Mouse (Mus musculus): Measurements from ENCODE around the gene Pex11g. TPM values are rescaled to one million over a fixed set of nuclear protein-coding genes. Genes with fewer than 3 reads are reported as not detected.
A peak's percentile ranks its signal among the peaks of the same experiment; 100 is the strongest.

Gene Pex11g
- polyA plus RNA-seq, 1 experiment from 2014 or later, result 3.7 TPM

- H3K36me3 ChIP-seq, result peaks cover 25% of the 10 kb centered on the region
- no peak for ATAC-seq (ENCODE audit: low FRiP score)
- no peak overlapping the region for H3K27ac ChIP-seq
- no peak overlapping the region for H3K4me3 ChIP-seq
- WGBS, result 88% methylated on average over 3 of the region's 3 CpGs
- H3K9ac ChIP-seq, result no peak overlapping the region
- H3K4me1 ChIP-seq, result no peaks in the 10 kb centered on the region
- H3K9me3 ChIP-seq (replicated peaks), result no peaks in the 10 kb centered on the region
- H3K27me3 ChIP-seq, result no peaks in the 10 kb centered on the region
- no peak overlapping the region for H3K4me2 ChIP-seq (replicated peaks)
Measured at GRCm38 (mm10) chr8:3426211-3426610, 41.3 kb downstream of the Pex11g start.

GRCm38 (mm10) chr8:3425217-3425616 is 42.3 kb downstream of the Pex11g start:
- Histone ChIP-seq H3K27ac (no peak overlapping the region), H3K27me3 (no peaks in the 10 kb centered on the region), H3K9me3 (replicated peaks) (no peaks in the 10 kb centered on the region), H3K4me1 (no peaks in the 10 kb centered on the region), H3K4me2 (replicated peaks) (no peak overlapping the region), H3K4me3 (no peak overlapping the region), H3K9ac (no peak overlapping the region), H3K36me3 (peaks cover 18% of the 10 kb centered on the region)
- 93% methylated on average over 5 of the region's 5 CpGs for WGBS
- ATAC-seq (ENCODE audit: low FRiP score), result no peak

- no peak for ATAC-seq (ENCODE audit: low FRiP score)
- 89% methylated on average over 5 of the region's 5 CpGs for WGBS
- no peak overlapping the region for H3K9ac ChIP-seq
Measured at GRCm38 (mm10) chr8:3421507-3421906, 46.0 kb downstream of the Pex11g start.

GRCm38 (mm10) chr8:3420105-3420706 is 47.3 kb downstream of the Pex11g start:
- Histone ChIP-seq H3K9me3 (replicated peaks) (no peaks in the 10 kb centered on the region), H3K27ac (no peak overlapping the region), H3K36me3 (no peaks in the 10 kb centered on the region), H3K27me3 (no peaks in the 10 kb centered on the region), H3K4me1 (peaks cover 30% of the 10 kb centered on the region), H3K9ac (no peak overlapping the region), H3K4me3 (no peak overlapping the region), H3K4me2 (replicated peaks) (no peak overlapping the region)
- ATAC-seq (ENCODE audit: low FRiP score), result no peak
- WGBS, result 77% methylated on average over 10 of the region's 10 CpGs

More at GRCm38 (mm10) chr8:3421507-3421906, 46.0 kb downstream of the Pex11g start:
- Histone ChIP-seq H3K4me1 (peaks cover 18% of the 10 kb centered on the region), H3K9me3 (replicated peaks) (no peaks in the 10 kb centered on the region), H3K27ac (no peak overlapping the region), H3K4me3 (no peak overlapping the region), H3K4me2 (replicated peaks) (no peak overlapping the region), H3K36me3 (no peaks in the 10 kb centered on the region), H3K27me3 (no peaks in the 10 kb centered on the region)

- H3K27me3 ChIP-seq, result no peaks in the 10 kb centered on the region
- ATAC-seq (ENCODE audit: low FRiP score), result no peak
Measured at GRCm38 (mm10) chr8:3418101-3418500, 49.4 kb downstream of the Pex11g start.

DNA sequence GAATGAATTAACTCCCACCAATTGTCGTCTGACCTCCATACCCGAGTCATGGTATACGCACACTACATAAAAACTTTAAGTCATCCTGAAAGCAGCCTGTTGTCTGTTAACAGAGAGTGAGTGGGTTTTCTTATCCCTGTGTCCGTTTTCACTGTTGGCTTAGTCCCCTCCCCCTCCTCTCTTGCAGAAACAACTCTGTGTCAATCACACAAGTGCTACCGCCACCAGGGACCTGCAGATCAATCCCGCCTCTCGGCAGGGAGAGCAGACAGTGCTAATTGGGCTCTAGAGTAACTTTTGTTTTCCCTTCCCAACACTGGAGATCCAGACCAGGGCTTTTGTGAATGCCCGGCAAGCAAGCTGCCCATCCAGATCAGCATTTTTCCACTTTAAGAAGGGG is 50.0 kb downstream of the Pex11g start:
- Histone ChIP-seq H3K4me1 (peaks cover 43% of the 10 kb centered on the region), H3K27ac (0 out of 2 replicates have a peak overlapping the region, but pooled peaks have one; percentile 40), H3K9ac (no peak overlapping the region), H3K9me3 (replicated peaks) (no peaks in the 10 kb centered on the region), H3K4me2 (replicated peaks) (peak overlapping the region; percentile 13; the same call in 1 of the 2 replicates), H3K4me3 (no peak overlapping the region), H3K36me3 (no peaks in the 10 kb centered on the region), H3K27me3 (no peaks in the 10 kb centered on the region)
- peak; percentile 49 for ATAC-seq (ENCODE audit: low FRiP score)
- WGBS, result 1% methylated on average over 8 of the region's 8 CpGs

More at GRCm38 (mm10) chr8:3418101-3418500, 49.4 kb downstream of the Pex11g start:
- WGBS, result 79% methylated on average over 1 of the region's 1 CpGs
- no peak overlapping the region for H3K4me2 ChIP-seq (replicated peaks)
- H3K36me3 ChIP-seq, result no peaks in the 10 kb centered on the region
- no peak overlapping the region for H3K9ac ChIP-seq
- no peak overlapping the region for H3K4me3 ChIP-seq
- H3K4me1 ChIP-seq, result peaks cover 43% of the 10 kb centered on the region
- H3K27ac ChIP-seq, result no peak overlapping the region
- H3K9me3 ChIP-seq (replicated peaks), result no peaks in the 10 kb centered on the region

- Histone ChIP-seq H3K27ac (0 out of 2 replicates have a peak overlapping the region, but pooled peaks have one; percentile 46), H3K27me3 (no peaks in the 10 kb centered on the region), H3K4me2 (replicated peaks) (no peak overlapping the region), H3K4me3 (no peak overlapping the region), H3K4me1 (peaks cover 43% of the 10 kb centered on the region), H3K9ac (no peak overlapping the region), H3K9me3 (replicated peaks) (no peaks in the 10 kb centered on the region), H3K36me3 (no peaks in the 10 kb centered on the region)
- ATAC-seq (ENCODE audit: low FRiP score), result 0 out of 2 replicates have a peak, but pooled peaks have one; percentile 24
- WGBS, result 27% methylated on average over 4 of the region's 4 CpGs
Measured at GRCm38 (mm10) chr8:3416846-3417245, 50.6 kb downstream of the Pex11g start.

- Histone ChIP-seq H3K4me2 (replicated peaks) (no peak overlapping the region), H3K4me1 (peaks cover 43% of the 10 kb centered on the region), H3K4me3 (no peak overlapping the region), H3K27ac (no peak overlapping the region), H3K9me3 (replicated peaks) (no peaks in the 10 kb centered on the region), H3K27me3 (no peaks in the 10 kb centered on the region), H3K36me3 (no peaks in the 10 kb centered on the region), H3K9ac (no peak overlapping the region)
- ATAC-seq (ENCODE audit: low FRiP score), result no peak
- WGBS, result 87% methylated on average over 6 of the region's 6 CpGs
Measured at GRCm38 (mm10) chr8:3415661-3416060, 51.8 kb downstream of the Pex11g start.

DNA sequence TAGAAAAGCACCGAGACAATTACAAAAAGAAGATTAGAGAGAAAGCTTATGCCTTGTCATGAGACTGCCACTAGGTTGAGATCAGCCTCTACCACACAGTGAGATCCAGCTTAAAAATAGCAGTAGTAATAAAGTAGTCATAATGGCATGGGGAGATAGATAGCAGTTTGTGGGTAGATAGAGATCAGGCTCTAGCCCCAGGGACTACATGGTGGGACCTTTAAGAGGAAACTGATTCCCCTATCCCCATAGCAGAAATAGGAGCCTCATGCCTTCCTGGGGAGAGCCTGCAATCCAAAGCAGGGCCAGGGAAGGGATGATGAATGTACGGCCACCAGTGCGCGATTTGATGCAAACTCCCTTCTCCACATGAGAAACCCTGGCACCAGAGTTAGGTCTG is 52.2 kb downstream of the Pex11g start:
- no peak overlapping the region for H3K9ac ChIP-seq
- peaks cover 43% of the 10 kb centered on the region for H3K4me1 ChIP-seq
- H3K27me3 ChIP-seq, result no peaks in the 10 kb centered on the region
- 66% methylated on average over 4 of the region's 4 CpGs for WGBS
- H3K4me3 ChIP-seq, result no peak overlapping the region
- H3K4me2 ChIP-seq (replicated peaks), result no peak overlapping the region
- ATAC-seq (ENCODE audit: low FRiP score), result no peak
- H3K9me3 ChIP-seq (replicated peaks), result no peaks in the 10 kb centered on the region
- H3K27ac ChIP-seq, result no peak overlapping the region; the same call in 1 of the 2 replicates
- H3K36me3 ChIP-seq, result no peaks in the 10 kb centered on the region

GRCm38 (mm10) chr8:3414639-3415190 is 52.8 kb downstream of the Pex11g start:
- H3K9ac ChIP-seq, result no peak overlapping the region
- H3K27ac ChIP-seq, result no peak overlapping the region; the same call in 1 of the 2 replicates
- no peaks in the 10 kb centered on the region for H3K27me3 ChIP-seq
- WGBS, result 41% methylated on average over 6 of the region's 6 CpGs
- H3K4me1 ChIP-seq, result peaks cover 43% of the 10 kb centered on the region
- H3K4me3 ChIP-seq, result no peak overlapping the region
- 0 out of 2 replicates have a peak, but pooled peaks have one; percentile 15 for ATAC-seq (ENCODE audit: low FRiP score)
- no peak overlapping the region for H3K4me2 ChIP-seq (replicated peaks)
- H3K36me3 ChIP-seq, result no peaks in the 10 kb centered on the region
- no peaks in the 10 kb centered on the region for H3K9me3 ChIP-seq (replicated peaks)

GRCm38 (mm10) chr8:3412816-3413215 is 54.7 kb downstream of the Pex11g start:
- Histone ChIP-seq H3K36me3 (no peaks in the 10 kb centered on the region), H3K4me2 (replicated peaks) (no peak overlapping the region), H3K9ac (no peak overlapping the region), H3K27me3 (no peaks in the 10 kb centered on the region), H3K4me1 (peaks cover 38% of the 10 kb centered on the region), H3K9me3 (replicated peaks) (no peaks in the 10 kb centered on the region), H3K4me3 (no peak overlapping the region), H3K27ac (no peak overlapping the region)
- 100% methylated on average over 1 of the region's 1 CpGs for WGBS
- no peak for ATAC-seq (ENCODE audit: low FRiP score)

DNA sequence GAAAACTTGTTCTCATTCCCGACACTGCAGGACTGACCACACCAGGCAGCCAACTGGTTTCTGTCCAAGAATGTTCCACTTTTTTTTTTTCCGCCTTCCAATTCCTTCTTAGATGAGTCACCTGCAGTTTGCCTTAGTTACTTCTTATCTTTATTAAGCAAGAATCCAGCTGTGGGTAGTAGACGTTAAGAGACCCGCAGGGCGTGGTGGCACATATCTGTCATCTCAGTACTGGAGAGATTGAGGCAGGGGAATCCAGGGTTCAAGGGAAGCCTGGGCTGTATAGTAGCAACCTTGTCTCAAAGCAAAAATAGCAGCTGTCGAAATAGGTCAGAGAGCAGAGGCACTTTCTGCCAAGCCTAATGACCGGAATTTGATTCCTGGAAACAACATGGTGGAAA is 55.6 kb downstream of the Pex11g start:
- H3K4me3 ChIP-seq, result no peak overlapping the region
- no peak overlapping the region for H3K27ac ChIP-seq
- H3K4me2 ChIP-seq (replicated peaks), result no peak overlapping the region
- WGBS, result 91% methylated on average over 7 of the region's 7 CpGs
- H3K27me3 ChIP-seq, result no peaks in the 10 kb centered on the region
- ATAC-seq (ENCODE audit: low FRiP score), result no peak
- no peak overlapping the region for H3K9ac ChIP-seq
- no peaks in the 10 kb centered on the region for H3K36me3 ChIP-seq
- peaks cover 29% of the 10 kb centered on the region for H3K4me1 ChIP-seq
- no peaks in the 10 kb centered on the region for H3K9me3 ChIP-seq (replicated peaks)

DNA sequence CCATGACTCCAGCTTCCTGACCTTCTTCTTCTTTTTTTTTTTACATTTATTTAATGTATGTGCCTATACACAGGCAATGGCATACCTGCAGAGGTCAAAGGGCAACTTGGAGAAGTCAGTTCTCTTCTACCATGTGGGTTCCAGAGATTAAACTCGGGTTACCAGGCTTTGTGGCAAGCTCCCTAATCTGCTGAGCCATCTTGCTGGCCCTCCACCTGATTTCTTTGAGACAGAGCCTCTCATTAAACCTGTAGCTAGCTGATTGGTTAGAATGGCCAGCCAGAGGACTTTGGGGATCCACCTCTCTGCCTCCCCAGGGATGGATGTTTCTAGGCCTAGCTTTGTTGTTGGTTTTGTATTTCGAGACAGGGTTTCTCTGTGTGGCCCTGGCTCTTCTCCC is 56.4 kb downstream of the Pex11g start:
- Histone ChIP-seq H3K9ac (no peak overlapping the region), H3K4me2 (replicated peaks) (no peak overlapping the region), H3K27me3 (no peaks in the 10 kb centered on the region), H3K27ac (no peak overlapping the region), H3K9me3 (replicated peaks) (no peaks in the 10 kb centered on the region), H3K36me3 (no peaks in the 10 kb centered on the region), H3K4me3 (no peak overlapping the region), H3K4me1 (peaks cover 21% of the 10 kb centered on the region)
- WGBS, result 72% methylated on average over 2 of the region's 2 CpGs
- ATAC-seq (ENCODE audit: low FRiP score), result no peak
